Mouse (Mus musculus): ENCODE results near the gene Myh13.

GRCm38 (mm10) chr11:67345186-67345855, 23.9 kb downstream of the Myh13 start:
- TF ChIP-seq CTCF (IDR thresholded peaks at IDR 0.05; ENCODE audit: low read depth): no peak
- TF ChIP-seq EP300 (IDR thresholded peaks at IDR 0.05; ENCODE audit: low read depth): no peak
